Mouse (Mus musculus): ENCODE results near the gene Plekhh2.

DNA sequence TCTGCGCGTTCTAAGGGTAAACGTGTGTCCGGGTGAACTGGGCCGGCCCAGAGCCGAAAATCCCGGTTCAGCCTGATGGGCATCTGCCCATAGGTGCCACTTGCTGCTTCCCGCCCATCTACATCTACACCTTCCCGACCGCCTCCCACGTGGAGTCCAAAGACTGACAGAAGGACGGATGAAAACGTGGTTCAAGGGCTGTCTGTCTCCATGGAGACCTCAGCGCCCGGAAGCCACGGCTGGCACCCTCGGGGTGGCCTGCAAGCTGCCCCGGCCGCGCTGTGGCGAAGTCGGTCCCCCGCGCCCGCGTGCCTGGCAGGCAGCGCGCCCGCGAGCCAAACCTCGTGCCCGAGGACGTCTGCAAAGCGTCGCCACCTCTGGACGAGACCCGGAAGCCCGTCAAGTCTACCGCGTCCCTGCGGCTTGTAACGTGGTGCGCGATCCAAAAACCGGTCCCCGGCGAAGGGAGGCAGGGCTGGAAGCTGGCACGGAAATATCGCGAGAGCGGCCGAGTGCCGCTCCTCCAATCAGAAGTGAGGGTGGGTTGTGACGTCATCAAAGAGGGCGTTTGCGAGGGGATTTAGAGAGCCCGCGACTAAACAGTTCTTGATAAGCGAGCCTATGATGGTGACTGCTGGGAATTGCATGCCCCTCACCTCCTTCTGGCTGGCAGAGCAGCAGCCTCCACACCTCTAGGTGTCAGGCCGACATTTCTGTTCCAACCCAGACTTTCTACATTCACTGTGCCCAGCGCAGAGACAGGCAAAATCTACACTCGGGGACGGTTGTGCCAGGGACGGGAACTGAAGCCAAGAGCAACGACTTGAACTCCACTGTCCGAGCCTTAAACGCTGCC is 45.7 kb upstream of the Plekhh2 start, which contains the start of gene Thada:
- TF ChIP-seq EP300 (IDR thresholded peaks at IDR 0.05; ENCODE audit: low read depth) (peak; percentile 85), CTCF (IDR thresholded peaks at IDR 0.05; ENCODE audit: low read depth) (0 out of 2 replicates have a peak, but pooled peaks have one; percentile 12)
